Mouse (Mus musculus) hindbrain, postnatal 0 days (tissue): ENCODE data around the gene Dync1h1. TPM values are rescaled to one million over a fixed set of nuclear protein-coding genes. Genes with fewer than 3 reads are reported as not detected.
A peak's percentile ranks its signal among the peaks of the same experiment; 100 is the strongest.

ENCODE experiments used
- ATAC-seq: fragments of 200-750 bp; cut with Nextera tagmentation; 2 replicates; pipeline ENCODE4 v1.8.0; 2017; ENCODE audit warnings: mild to moderate bottlenecking, moderate TSS enrichment, moderate library complexity
- DNase-seq: peaks from one replicate; pipeline ENCODE4 v3.0.0-alpha.2; 2015; ENCODE audit warnings: low spot score
- H3K27ac ChIP-seq: fragments of 300-500 bp; sonication (generic); 2 replicates; pipeline ENCODE4 v1.5.1; 2014; ENCODE audit warnings: mild to moderate bottlenecking
- H3K27me3 ChIP-seq: fragments of 300-500 bp; sonication (generic); 2 replicates; pipeline ENCODE4 v1.6.1; 2014; ENCODE audit warnings: low read length, mixed read lengths; ENCODE audit not compliant: insufficient read depth
- H3K36me3 ChIP-seq: fragments of 300-500 bp; sonication (generic); 2 replicates; pipeline ENCODE4 v1.6.1; 2014; ENCODE audit warnings: low read length, mixed read lengths; ENCODE audit not compliant: insufficient read depth
- H3K4me1 ChIP-seq: fragments of 300-500 bp; sonication (generic); 2 replicates; pipeline ENCODE4 v1.6.1; 2014; ENCODE audit warnings: antibody characterized with exemption, low read length, mixed read lengths; ENCODE audit not compliant: insufficient read depth
- H3K4me2 ChIP-seq: fragments of 300-500 bp; sonication (generic); 2 replicates; pipeline ENCODE4 v1.6.1; 2014; ENCODE audit warnings: low read depth, mild to moderate bottlenecking, low read length, moderate library complexity, mixed read lengths
- H3K4me3 ChIP-seq: fragments of 300-500 bp; sonication (generic); 2 replicates; pipeline ENCODE4 v1.5.1; 2014; ENCODE audit warnings: low read length
- H3K9ac ChIP-seq: fragments of 300-500 bp; sonication (generic); replicated peaks from 2 replicates; pipeline ENCODE4 v1.6.1; 2014; ENCODE audit warnings: mild to moderate bottlenecking, low read length, moderate library complexity, mixed read lengths
- H3K9me3 ChIP-seq: fragments of 300-500 bp; sonication (generic); 2 replicates; pipeline ENCODE4 v1.6.1; 2016; ENCODE audit warnings: low read length, mixed read lengths
- CTCF ChIP-seq: IDR thresholded peaks from 2 replicates; pipeline ENCODE4 v1.5.1; 2016; ENCODE audit warnings: antibody characterized with exemption, control low read depth, low read depth
- whole genome bisulfite sequencing: fragments of 180-500 bp; shearing (Covaris S2); extraction: QIAGEN DNeasy Blood & Tissue Kit; methylation state at CpG from one replicate; pipeline ENCODE4 v1.1.7; 2014; 5-methylcytosine and 5-hydroxymethylcytosine counted together
- polyA plus RNA-seq: library from polyadenylated mRNA; unstranded; fragments of >200 nt; fragmentation: Nextera tagmentation; extraction: Ambion mirVana; gene quantifications from 2 replicates; pipeline ENCODE4 v1.2.1, GENCODE M21; 2015
- total RNA-seq: library from RNA; depleted of rRNA; stranded (reverse); fragments of >200 nt; gene quantifications from 2 replicates; pipeline ENCODE4 v1.2.3, GENCODE M21; 2014

Gene Dync1h1
- total and polyA plus RNA-seq, 2 experiments from 2014 or later = 57.6 to 262 TPM

DNA sequence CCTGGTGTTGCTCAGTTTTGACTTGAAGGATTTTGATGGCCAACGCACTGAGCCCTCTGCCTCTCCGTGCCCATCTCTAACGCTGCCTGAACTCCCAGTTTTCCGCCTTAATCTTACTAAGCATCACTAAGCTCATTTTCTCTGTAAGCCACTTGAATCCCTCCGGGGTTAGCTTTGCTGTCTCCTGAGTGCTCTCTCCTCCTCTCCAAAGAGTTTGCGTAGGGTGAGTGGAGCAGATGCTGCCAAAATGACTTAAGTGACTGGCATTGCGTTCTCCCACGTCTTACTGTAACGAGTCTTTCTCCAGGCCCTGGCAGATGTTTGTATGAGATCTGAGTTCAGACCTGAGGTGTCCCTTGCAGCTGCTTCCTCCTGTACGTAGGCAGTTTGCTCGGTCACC, 28.8 kb downstream of the Dync1h1 start:
- Histone ChIP-seq H3K9me3 (no peaks in the 10 kb centered on the region), H3K4me3 (no peak overlapping the region), H3K4me2 (no peak overlapping the region), H3K27ac (no peak overlapping the region), H3K4me1 (no peaks in the 10 kb centered on the region), H3K27me3 (no peaks in the 10 kb centered on the region), H3K36me3 (peaks cover 100% of the 10 kb centered on the region), H3K9ac (no peak overlapping the region)
- WGBS = 97% methylated on average over 11 of the region's 11 CpGs
- no peak for TF ChIP-seq CTCF
- ATAC-seq (no peak), DNase-seq (no peak)

DNA sequence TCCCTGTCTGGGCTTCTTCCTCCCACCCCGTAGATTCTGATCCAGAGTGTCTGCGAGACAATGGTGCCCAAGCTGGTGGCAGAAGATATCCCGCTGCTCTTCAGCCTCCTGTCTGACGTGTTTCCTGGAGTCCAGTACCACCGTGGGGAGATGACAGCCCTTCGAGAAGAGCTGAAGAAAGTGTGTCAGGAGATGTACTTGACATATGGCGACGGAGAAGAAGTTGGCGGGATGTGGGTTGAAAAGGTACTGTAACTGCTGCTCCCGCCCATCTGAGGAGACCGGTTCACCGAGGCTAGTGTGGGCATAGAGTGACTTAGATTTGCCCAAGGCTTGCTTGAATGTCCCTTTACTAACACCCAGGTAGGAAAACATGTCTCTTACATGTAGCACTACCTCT, 35.0 kb downstream of the Dync1h1 start:
- no peak overlapping the region for H3K27ac ChIP-seq
- H3K9ac ChIP-seq = no peak overlapping the region
- H3K4me3 ChIP-seq = no peak overlapping the region
- peaks cover 100% of the 10 kb centered on the region for H3K36me3 ChIP-seq
- no peaks in the 10 kb centered on the region for H3K9me3 ChIP-seq
- ATAC-seq (no peak), DNase-seq (no peak)
- H3K4me1 ChIP-seq = no peaks in the 10 kb centered on the region
- H3K4me2 ChIP-seq = no peak overlapping the region
- no peaks in the 10 kb centered on the region for H3K27me3 ChIP-seq
- no peak for TF ChIP-seq CTCF
- 93% methylated on average over 12 of the region's 12 CpGs for WGBS

DNA sequence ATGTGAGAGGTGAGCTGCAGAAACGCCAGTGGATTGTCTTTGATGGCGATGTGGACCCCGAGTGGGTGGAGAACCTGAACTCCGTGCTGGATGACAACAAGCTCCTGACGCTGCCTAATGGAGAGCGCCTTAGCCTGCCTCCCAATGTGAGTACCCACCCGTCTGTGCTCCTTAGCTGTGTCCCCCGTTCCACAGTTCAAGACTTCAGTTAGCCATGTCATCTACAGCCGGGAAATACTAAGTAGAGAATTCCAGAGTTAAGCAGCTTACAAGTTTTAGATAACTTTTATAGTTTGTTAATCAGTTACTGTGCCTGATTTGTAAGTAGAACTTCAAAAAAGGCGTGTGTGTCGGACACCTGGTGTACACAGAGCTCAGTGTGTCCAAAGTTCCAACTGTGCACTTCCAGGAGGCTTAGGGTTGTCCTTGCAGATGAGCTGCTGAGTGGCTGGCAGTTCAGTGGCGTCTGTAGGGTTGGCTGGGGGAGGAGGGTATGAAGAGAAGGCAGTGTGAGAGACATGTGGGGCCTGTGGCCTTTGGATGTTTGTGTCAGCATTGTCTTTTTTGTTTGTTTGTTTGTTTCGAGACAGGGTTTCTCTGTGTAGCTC, 36.4 kb downstream of the Dync1h1 start:
- peaks cover 100% of the 10 kb centered on the region for H3K36me3 ChIP-seq
- H3K4me3 ChIP-seq = no peak overlapping the region
- no peak for TF ChIP-seq CTCF
- H3K4me2 ChIP-seq = no peak overlapping the region
- H3K27ac ChIP-seq = no peak overlapping the region
- H3K4me1 ChIP-seq = no peaks in the 10 kb centered on the region
- DNase-seq (no peak), ATAC-seq (no peak)
- H3K27me3 ChIP-seq = no peaks in the 10 kb centered on the region
- no peaks in the 10 kb centered on the region for H3K9me3 ChIP-seq
- 95% methylated on average over 13 of the region's 13 CpGs for WGBS
- no peak overlapping the region for H3K9ac ChIP-seq

DNA sequence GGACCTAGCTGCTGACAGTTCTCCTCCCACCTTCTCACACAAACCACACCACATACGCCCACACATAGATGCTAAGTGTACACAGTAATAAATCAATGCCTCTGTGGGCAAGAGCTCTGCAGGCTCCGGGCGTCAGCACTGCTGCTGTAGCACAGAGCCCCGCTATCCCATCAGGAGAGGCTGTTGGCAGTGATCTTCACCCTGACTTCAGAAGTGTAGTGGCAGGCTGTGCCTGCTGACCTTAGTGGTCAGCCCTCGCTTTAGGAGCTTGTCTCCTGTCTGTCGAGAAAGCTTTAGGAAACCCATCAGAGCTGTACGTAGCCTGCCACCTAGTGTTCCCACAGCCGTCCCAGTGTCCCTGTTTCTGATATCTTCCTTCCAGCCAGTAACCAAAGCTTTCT, 49.0 kb downstream of the Dync1h1 start:
- no peak for DNase-seq
- no peak for ATAC-seq
- WGBS = 82% methylated on average over 8 of the region's 8 CpGs

DNA sequence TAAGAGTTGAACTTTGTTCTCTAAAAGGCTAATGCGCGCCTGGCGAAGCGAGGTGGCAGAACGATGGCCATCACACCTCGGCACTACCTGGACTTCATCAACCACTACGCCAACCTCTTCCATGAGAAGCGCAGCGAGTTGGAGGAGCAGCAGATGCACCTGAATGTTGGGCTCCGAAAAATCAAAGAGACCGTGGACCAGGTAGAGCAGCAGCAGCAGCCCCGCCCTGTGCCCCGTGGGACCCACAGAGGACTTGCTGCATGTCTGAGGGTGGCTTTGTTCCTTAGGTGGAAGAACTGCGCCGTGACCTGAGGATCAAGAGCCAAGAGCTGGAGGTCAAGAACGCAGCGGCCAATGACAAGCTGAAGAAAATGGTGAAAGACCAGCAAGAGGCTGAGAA, 50.2 kb downstream of the Dync1h1 start:
- TF ChIP-seq CTCF = no peak
- Histone ChIP-seq H3K27me3 (no peaks in the 10 kb centered on the region), H3K9me3 (no peaks in the 10 kb centered on the region), H3K27ac (no peak overlapping the region), H3K9ac (no peak overlapping the region), H3K4me3 (no peak overlapping the region), H3K4me1 (no peaks in the 10 kb centered on the region), H3K36me3 (peaks cover 92% of the 10 kb centered on the region), H3K4me2 (no peak overlapping the region)
- DNase-seq (no peak), ATAC-seq (no peak)
- 96% methylated on average over 17 of the region's 17 CpGs for WGBS

More for the DNA sequence above, 49.0 kb downstream of the Dync1h1 start:
- Histone ChIP-seq H3K36me3 (peaks cover 92% of the 10 kb centered on the region), H3K27me3 (no peaks in the 10 kb centered on the region), H3K4me1 (no peaks in the 10 kb centered on the region), H3K9me3 (no peaks in the 10 kb centered on the region), H3K4me3 (no peak overlapping the region), H3K4me2 (no peak overlapping the region), H3K27ac (no peak overlapping the region), H3K9ac (no peak overlapping the region)
- TF ChIP-seq CTCF = no peak

DNA sequence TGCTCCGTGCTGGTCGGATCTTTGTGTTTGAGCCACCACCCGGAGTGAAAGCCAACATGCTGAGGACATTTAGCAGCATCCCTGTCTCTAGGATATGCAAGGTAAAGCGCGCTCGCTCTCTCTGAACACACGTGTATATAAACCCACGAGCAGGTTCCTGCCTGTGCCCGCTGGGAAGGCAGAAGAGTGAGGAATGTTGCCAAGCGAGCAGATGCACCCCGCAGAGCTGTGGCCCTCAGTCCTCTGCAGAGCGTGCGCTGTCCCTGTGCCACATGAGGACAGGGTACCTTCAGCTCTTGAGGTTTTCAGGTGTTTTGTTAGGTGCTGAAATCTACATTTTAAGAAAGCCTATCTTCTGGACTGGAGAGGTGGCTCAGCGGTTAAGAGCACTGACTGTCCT, 60.5 kb downstream of the Dync1h1 start:
- Histone ChIP-seq H3K36me3 (peaks cover 99% of the 10 kb centered on the region), H3K4me1 (no peaks in the 10 kb centered on the region), H3K9me3 (no peaks in the 10 kb centered on the region), H3K4me2 (no peak overlapping the region), H3K4me3 (no peak overlapping the region), H3K9ac (no peak overlapping the region), H3K27ac (no peak overlapping the region), H3K27me3 (no peaks in the 10 kb centered on the region)
- ATAC-seq = no peak
- 89% methylated on average over 14 of the region's 14 CpGs for WGBS
- DNase-seq = no peak
- no peak for TF ChIP-seq CTCF

DNA sequence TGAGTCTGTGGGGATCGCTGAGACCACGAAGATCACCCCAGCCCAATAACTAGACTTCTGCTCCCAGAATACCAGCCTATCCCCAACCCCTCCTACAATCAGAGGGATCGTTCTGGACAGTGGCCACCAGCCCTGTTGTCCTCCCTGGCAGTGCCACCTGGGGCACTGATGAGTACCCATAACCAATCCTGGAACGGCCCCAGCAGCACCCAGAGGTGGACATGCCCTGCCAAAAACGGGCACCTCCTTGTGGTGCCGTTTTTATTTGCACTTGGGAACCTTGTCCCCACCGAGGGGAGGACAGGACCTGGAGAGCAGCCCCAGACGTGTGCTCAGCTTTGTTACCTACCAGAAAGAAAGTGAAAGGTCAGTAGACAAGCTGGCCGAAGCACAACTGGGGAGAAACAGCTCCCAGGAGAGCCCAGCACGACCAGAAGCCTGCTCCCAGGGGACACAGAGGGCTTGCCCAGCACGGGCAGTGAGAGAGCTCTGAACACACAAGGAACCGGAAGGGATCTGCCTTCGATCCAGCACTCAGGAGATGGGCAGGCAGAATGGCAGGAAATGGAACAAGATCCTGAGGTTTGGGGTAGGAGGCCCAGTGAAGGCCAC, 66.3 kb downstream of the Dync1h1 start:
- Histone ChIP-seq H3K27ac (no peak overlapping the region), H3K27me3 (no peaks in the 10 kb centered on the region), H3K4me1 (no peaks in the 10 kb centered on the region), H3K4me2 (no peak overlapping the region), H3K4me3 (no peak overlapping the region), H3K36me3 (peaks cover 59% of the 10 kb centered on the region), H3K9me3 (no peaks in the 10 kb centered on the region), H3K9ac (no peak overlapping the region)
- 86% methylated on average over 13 of the region's 13 CpGs for WGBS
- DNase-seq = no peak
- peak; percentile 29; the same call in 1 of the 2 replicates for TF ChIP-seq CTCF
- ATAC-seq = no peak
